Mouse (Mus musculus) hindbrain, embryonic 10.5 days (tissue): ENCODE measurements around the gene Tinf2. TPM values are rescaled to one million over a fixed set of nuclear protein-coding genes. Genes with fewer than 3 reads are reported as not detected.

Source experiments
- DNase-seq: peaks from one replicate; pipeline ENCODE4 v3.0.0-alpha.2; 2017; ENCODE audit warnings: low spot score
- H3K27ac ChIP-seq: fragments of 300-500 bp; sonication (generic); 2 replicates; pipeline ENCODE4 v1.5.1; 2016; ENCODE audit warnings: mild to moderate bottlenecking, moderate library complexity
- H3K27me3 ChIP-seq: fragments of 300-500 bp; sonication (generic); 2 replicates; pipeline ENCODE4 v1.6.1; 2016; ENCODE audit warnings: mild to moderate bottlenecking; ENCODE audit not compliant: poor library complexity, insufficient read depth, severe bottlenecking
- H3K36me3 ChIP-seq: fragments of 300-500 bp; sonication (generic); 2 replicates; pipeline ENCODE4 v1.6.1; 2016; ENCODE audit warnings: mild to moderate bottlenecking, moderate library complexity
- H3K4me1 ChIP-seq: fragments of 300-500 bp; sonication (generic); replicated peaks from 2 replicates; pipeline ENCODE4 v1.6.1; 2016; ENCODE audit warnings: mild to moderate bottlenecking
- H3K4me3 ChIP-seq: fragments of 300-500 bp; sonication (generic); 2 replicates; pipeline ENCODE4 v1.5.1; 2016; ENCODE audit warnings: mild to moderate bottlenecking, moderate library complexity
- H3K9me3 ChIP-seq: fragments of 300-500 bp; sonication (generic); 2 replicates; pipeline ENCODE4 v1.6.1; 2016; ENCODE audit warnings: mild to moderate bottlenecking, moderate library complexity
- WGBS: fragments of 180-500 bp; shearing (Covaris S2); methylation state at CpG from one replicate; pipeline ENCODE4 v1.1.7; 2016; 5-methylcytosine and 5-hydroxymethylcytosine counted together
- polyA plus RNA-seq: library from polyadenylated mRNA; unstranded; fragments of >200 nt; fragmentation: Nextera tagmentation; extraction: Ambion mirVana; gene quantifications from 2 replicates; pipeline ENCODE4 v1.2.1, GENCODE M21; 2016

Gene Tinf2
- polyA plus RNA-seq, 1 experiment from 2014 or later: 63.4 TPM

- Histone ChIP-seq H3K9me3 (no peaks in the 10 kb centered on the region), H3K4me1 (peaks cover 13% of the 10 kb centered on the region), H3K36me3 (peaks cover 36% of the 10 kb centered on the region), H3K27me3 (no peaks in the 10 kb centered on the region), H3K27ac (peak overlapping the region; percentile 93), H3K4me3 (peak overlapping the region; percentile 93)
- WGBS: 17% methylated on average over 3 of the region's 3 CpGs
- no peak for DNase-seq
These were observed 486 bp upstream of the Tinf2 start for GRCm38 (mm10) chr14:55682118-55682493.

- Histone ChIP-seq H3K9me3 (no peaks in the 10 kb centered on the region), H3K36me3 (peaks cover 60% of the 10 kb centered on the region), H3K4me3 (no peak overlapping the region), H3K4me1 (peaks cover 19% of the 10 kb centered on the region), H3K27me3 (no peaks in the 10 kb centered on the region), H3K27ac (no peak overlapping the region)
- DNase-seq: no peak
- WGBS: 85% methylated on average over 4 of the region's 4 CpGs
These were observed 4.0 kb downstream of the Tinf2 start for GRCm38 (mm10) chr14:55677615-55678014.

- peak overlapping the region; percentile 74 for H3K4me3 ChIP-seq
- DNase-seq: no peak
- H3K4me1 ChIP-seq: peaks cover 21% of the 10 kb centered on the region
- H3K36me3 ChIP-seq: peaks cover 44% of the 10 kb centered on the region
- no peaks in the 10 kb centered on the region for H3K9me3 ChIP-seq
- H3K27me3 ChIP-seq: no peaks in the 10 kb centered on the region
- 79% methylated on average over 7 of the region's 7 CpGs for WGBS
- H3K27ac ChIP-seq: peak overlapping the region; percentile 96; the same call in 1 of the 2 replicates
These were observed 8.9 kb downstream of the Tinf2 start for GRCm38 (mm10) chr14:55672741-55673060.

- peak within 1 kb of the TSS; percentile 74 for H3K4me3 ChIP-seq
- H3K9me3 ChIP-seq: no peaks in the 10 kb centered on the region
- H3K27me3 ChIP-seq: no peaks in the 10 kb centered on the region
- peak within 1 kb of the TSS; percentile 96 for H3K27ac ChIP-seq
- H3K36me3 ChIP-seq: peaks cover 38% of the 10 kb centered on the region
- WGBS: 1% methylated on average over 38 of the region's 38 CpGs
- DNase-seq: peak; percentile 92
- H3K4me1 ChIP-seq: peaks cover 21% of the 10 kb centered on the region
These were observed 9.5 kb downstream of the Tinf2 start, which contains the start of the genes Gmpr2 and Nedd8 for GRCm38 (mm10) chr14:55671833-55672740. Gene Gmpr2, plus strand, starts transcription at chr14:55671941. Gene Nedd8, minus strand, starts transcription at chr14:55672124.

- 0% methylated on average over 12 of the region's 12 CpGs for WGBS
- peaks cover 21% of the 10 kb centered on the region for H3K4me1 ChIP-seq
- H3K36me3 ChIP-seq: peaks cover 37% of the 10 kb centered on the region
- no peak for DNase-seq
- H3K9me3 ChIP-seq: no peaks in the 10 kb centered on the region
- peak overlapping the region; percentile 74 for H3K4me3 ChIP-seq
- H3K27ac ChIP-seq: peak overlapping the region; percentile 96
- no peaks in the 10 kb centered on the region for H3K27me3 ChIP-seq
These were observed 10.2 kb downstream of the Tinf2 start for GRCm38 (mm10) chr14:55671486-55671832.

- H3K4me3 ChIP-seq: peak overlapping the region; percentile 80
- 44% methylated on average over 2 of the region's 2 CpGs for WGBS
- H3K27ac ChIP-seq: 0 out of 2 replicates have a peak overlapping the region, but pooled peaks have one; percentile 89
- peaks cover 56% of the 10 kb centered on the region for H3K36me3 ChIP-seq
- no peaks in the 10 kb centered on the region for H3K27me3 ChIP-seq
- H3K9me3 ChIP-seq: no peaks in the 10 kb centered on the region
- peaks cover 12% of the 10 kb centered on the region for H3K4me1 ChIP-seq
- no peak for DNase-seq
These were observed 21.0 kb downstream of the Tinf2 start for GRCm38 (mm10) chr14:55660636-55661035.

- WGBS: under 1% methylated on average over 39 of the region's 39 CpGs
- DNase-seq: peak; percentile 83
- peak within 1 kb of the TSS; percentile 89 for H3K27ac ChIP-seq
These were observed 21.6 kb downstream of the Tinf2 start, which contains the start of gene Mdp1 for GRCm38 (mm10) chr14:55659960-55660573. Gene Mdp1, minus strand, starts transcription at chr14:55660508.

GRCm38 (mm10) chr14:55658011-55658410 lies 23.6 kb downstream of the Tinf2 start:
- no peak for DNase-seq
- no peak overlapping the region for H3K4me3 ChIP-seq
- peaks cover 44% of the 10 kb centered on the region for H3K36me3 ChIP-seq
- no peak overlapping the region for H3K27ac ChIP-seq
- H3K27me3 ChIP-seq: no peaks in the 10 kb centered on the region
- WGBS: 89% methylated on average over 5 of the region's 5 CpGs
- H3K9me3 ChIP-seq: no peaks in the 10 kb centered on the region
- H3K4me1 ChIP-seq: peaks cover 12% of the 10 kb centered on the region

More at GRCm38 (mm10) chr14:55659960-55660573, 21.6 kb downstream of the Tinf2 start, which contains the start of gene Mdp1:
- H3K4me3 ChIP-seq: peak within 1 kb of the TSS; percentile 80
- H3K9me3 ChIP-seq: no peaks in the 10 kb centered on the region
- H3K4me1 ChIP-seq: peaks cover 12% of the 10 kb centered on the region
- peaks cover 54% of the 10 kb centered on the region for H3K36me3 ChIP-seq
- no peaks in the 10 kb centered on the region for H3K27me3 ChIP-seq

GRCm38 (mm10) chr14:55656935-55657334 lies 24.7 kb downstream of the Tinf2 start:
- no peak overlapping the region for H3K27ac ChIP-seq
- peaks cover 33% of the 10 kb centered on the region for H3K36me3 ChIP-seq
- H3K27me3 ChIP-seq: no peaks in the 10 kb centered on the region
- H3K4me3 ChIP-seq: no peak overlapping the region
- H3K4me1 ChIP-seq: peaks cover 12% of the 10 kb centered on the region
- whole genome bisulfite sequencing: 88% methylated on average over 3 of the region's 3 CpGs
- no peaks in the 10 kb centered on the region for H3K9me3 ChIP-seq
- no peak for DNase-seq

GRCm38 (mm10) chr14:55651528-55651927 lies 30.1 kb downstream of the Tinf2 start:
- DNase-seq: no peak
- no peak overlapping the region for H3K4me3 ChIP-seq
- no peaks in the 10 kb centered on the region for H3K9me3 ChIP-seq
- no peak overlapping the region for H3K27ac ChIP-seq
- H3K36me3 ChIP-seq: peaks cover 11% of the 10 kb centered on the region
- no peaks in the 10 kb centered on the region for H3K4me1 ChIP-seq
- H3K27me3 ChIP-seq: no peaks in the 10 kb centered on the region
- WGBS: 90% methylated on average over 7 of the region's 7 CpGs

- peaks cover 19% of the 10 kb centered on the region for H3K36me3 ChIP-seq
- WGBS: 88% methylated on average over 2 of the region's 2 CpGs
- no peak for DNase-seq
- H3K4me3 ChIP-seq: no peak within 1 kb of the TSS
- no peaks in the 10 kb centered on the region for H3K27me3 ChIP-seq
- peaks cover 5% of the 10 kb centered on the region for H3K4me1 ChIP-seq
- no peaks in the 10 kb centered on the region for H3K9me3 ChIP-seq
- H3K27ac ChIP-seq: no peak within 1 kb of the TSS
These were observed 31.7 kb downstream of the Tinf2 start, which contains the start of gene Tssk4 for GRCm38 (mm10) chr14:55649884-55650283. Gene Tssk4, plus strand, starts transcription at chr14:55650184.

- WGBS: 32% methylated on average over 17 of the region's 17 CpGs
These were observed 37.2 kb downstream of the Tinf2 start for GRCm38 (mm10) chr14:55644261-55644888.

More at GRCm38 (mm10) chr14:55644261-55644888, 37.2 kb downstream of the Tinf2 start:
- Histone ChIP-seq H3K36me3 (peaks cover 45% of the 10 kb centered on the region), H3K27me3 (no peaks in the 10 kb centered on the region), H3K4me1 (peaks cover 23% of the 10 kb centered on the region), H3K9me3 (no peaks in the 10 kb centered on the region), H3K27ac (peak overlapping the region; percentile 99), H3K4me3 (peak overlapping the region; percentile 87)
- DNase-seq: no peak
